Mouse (Mus musculus) heart, postnatal 0 days (tissue): Measurements from ENCODE around the gene Polr3c.

Experiments used
- CTCF ChIP-seq: IDR thresholded peaks from 2 replicates; pipeline ENCODE4 v1.5.1; 2016; ENCODE audit warnings: antibody characterized with exemption, control low read depth, low read depth
- EP300 ChIP-seq: IDR thresholded peaks from 2 replicates; pipeline ENCODE4 v1.6.1; 2016; ENCODE audit warnings: antibody characterized with exemption, low read depth

DNA sequence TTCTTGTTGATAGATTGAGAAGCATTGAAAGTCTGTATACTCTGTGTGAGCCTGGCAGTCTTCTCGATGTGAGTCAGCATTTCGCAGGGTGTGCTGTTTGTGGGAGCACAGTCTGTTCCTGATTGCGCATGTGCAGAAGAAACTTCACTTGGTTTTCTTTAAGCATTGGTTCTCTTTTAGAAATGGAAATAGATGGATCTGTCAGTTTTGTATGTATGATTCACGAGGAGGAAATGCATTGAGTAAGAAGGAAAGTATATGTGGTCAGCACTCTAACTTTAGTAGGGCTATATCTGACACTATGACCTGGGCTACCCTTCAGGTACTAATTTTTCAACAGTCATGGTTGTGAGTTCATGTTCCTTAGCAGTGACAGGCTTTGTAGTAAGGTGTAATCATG is 32.3 kb upstream of the Polr3c start:
- TF ChIP-seq CTCF = no peak
- TF ChIP-seq EP300 = no peak
